Mouse (Mus musculus): Measurements from ENCODE around the gene Aknad1. TPM values are rescaled to one million over a fixed set of nuclear protein-coding genes. Genes with fewer than 3 reads are reported as not detected.
A peak's percentile ranks its signal among the peaks of the same experiment; 100 is the strongest.

The Aknad1 gene
- total RNA-seq, 2 experiments from 2014 or later, result not detected

DNA sequence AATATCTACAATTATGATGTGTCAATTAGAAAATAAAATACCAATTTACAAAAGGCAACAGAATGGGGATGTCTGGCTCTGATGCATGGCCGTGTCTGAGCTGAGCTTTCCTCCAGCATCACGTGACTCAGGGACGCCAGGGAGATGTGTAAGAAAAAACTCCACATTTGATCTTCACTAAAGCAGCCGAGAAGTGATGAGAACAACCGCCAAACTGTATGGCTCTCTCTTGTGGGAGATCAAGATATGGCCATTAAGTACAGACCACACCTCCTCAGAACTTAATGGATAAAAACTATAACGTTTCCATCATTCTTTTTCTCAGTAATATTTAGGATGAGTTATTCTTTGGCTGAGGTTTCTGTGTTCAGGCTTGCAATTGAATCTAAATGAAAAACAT, 11.6 kb downstream of the Aknad1 start:
- DNase-seq, result no peak

DNA sequence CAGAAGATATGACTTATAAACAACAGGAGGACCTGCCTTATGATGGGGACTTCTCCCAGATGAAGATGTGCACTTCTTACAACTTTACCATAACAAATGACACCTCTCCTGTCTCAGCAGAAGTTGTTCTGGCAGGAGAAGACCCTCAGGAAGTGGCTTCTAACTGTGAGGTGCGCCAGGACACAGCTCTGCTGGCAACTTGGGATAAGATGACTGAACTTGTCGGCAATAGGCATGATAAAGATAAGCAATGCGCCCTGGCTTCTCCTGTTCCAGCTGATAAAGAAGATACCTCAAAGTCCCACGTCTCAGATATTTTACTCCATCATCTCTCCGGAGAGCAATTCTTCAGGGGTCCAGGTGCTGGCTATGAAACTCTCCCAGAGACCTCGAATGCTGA, 12.2 kb downstream of the Aknad1 start:
- no peak for DNase-seq

DNA sequence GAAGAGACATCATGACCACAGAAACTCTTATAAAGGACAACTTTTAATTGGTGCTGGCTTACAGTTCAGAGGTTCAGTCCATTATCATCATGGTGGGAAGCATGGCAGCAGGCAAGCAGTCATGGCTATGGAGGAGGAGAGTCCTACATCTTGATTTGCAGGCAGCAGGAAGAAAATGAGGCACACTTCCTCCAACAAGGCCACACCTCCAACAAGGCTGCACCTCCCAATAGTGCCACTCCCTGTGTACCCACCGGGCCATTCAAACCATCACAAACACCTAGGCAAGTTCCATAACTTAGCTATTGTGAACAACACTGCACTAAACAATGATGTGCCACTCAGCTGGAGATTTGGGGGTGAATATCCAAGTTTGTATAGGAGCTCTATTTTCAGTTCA, 15.1 kb downstream of the Aknad1 start:
- no peak for DNase-seq

DNA sequence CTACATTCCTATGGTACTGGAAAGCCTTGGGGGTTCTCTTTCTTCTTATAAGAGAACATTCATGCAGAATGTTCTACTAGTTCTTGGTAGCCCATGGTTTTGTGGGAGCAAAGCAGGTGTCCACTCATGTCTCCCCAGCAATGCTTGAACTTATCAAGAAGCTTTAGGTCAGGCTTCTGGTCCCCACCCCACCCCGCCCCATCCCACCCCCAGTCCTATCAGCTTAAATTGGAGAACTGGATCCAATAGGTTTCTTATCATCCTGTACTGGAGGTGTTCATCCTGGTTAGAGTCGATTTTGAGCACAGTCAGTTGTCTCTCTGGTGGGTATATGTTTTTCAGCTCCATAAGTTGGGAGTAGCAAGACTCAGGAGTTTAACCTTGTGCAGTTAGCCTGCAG, 16.1 kb downstream of the Aknad1 start:
- no peak for DNase-seq

DNA sequence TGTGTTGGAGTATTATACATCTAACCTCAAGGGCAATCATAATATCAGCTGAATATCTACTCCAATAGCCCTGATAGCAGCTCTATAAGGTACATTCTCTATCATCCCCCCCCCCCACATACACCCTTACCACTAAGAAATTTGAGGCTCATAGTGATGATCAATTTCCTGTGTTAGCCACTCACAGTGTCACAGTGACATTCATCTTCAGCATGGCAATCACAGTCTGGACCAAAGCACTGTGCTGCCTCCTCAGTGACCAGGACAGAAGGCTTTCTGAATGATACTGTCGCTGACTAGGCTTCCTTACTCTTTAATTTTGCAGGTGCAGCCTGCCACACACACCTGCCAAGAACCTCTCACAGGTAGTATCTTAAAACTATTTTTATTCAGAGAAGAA, 16.7 kb downstream of the Aknad1 start:
- DNase-seq, result no peak

DNA sequence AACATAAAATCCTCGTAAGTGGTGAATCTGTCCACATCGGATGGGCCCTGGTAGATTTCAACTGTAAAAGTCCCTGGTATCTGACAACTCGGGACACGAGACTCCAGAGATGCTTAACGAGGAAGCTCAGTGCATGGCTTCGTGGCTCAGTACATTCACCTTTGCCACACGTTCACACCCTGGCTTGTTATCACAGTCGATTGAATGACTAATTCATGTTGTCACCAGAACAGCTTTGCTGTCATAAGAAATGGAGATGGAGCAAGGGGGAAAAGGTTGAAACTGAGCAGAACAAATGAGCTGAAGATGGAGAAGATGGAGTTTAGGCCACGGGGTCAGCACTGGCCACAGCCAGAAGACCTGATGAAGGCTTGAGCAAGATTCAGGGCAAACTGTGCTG, 18.1 kb downstream of the Aknad1 start:
- no peak for DNase-seq

DNA sequence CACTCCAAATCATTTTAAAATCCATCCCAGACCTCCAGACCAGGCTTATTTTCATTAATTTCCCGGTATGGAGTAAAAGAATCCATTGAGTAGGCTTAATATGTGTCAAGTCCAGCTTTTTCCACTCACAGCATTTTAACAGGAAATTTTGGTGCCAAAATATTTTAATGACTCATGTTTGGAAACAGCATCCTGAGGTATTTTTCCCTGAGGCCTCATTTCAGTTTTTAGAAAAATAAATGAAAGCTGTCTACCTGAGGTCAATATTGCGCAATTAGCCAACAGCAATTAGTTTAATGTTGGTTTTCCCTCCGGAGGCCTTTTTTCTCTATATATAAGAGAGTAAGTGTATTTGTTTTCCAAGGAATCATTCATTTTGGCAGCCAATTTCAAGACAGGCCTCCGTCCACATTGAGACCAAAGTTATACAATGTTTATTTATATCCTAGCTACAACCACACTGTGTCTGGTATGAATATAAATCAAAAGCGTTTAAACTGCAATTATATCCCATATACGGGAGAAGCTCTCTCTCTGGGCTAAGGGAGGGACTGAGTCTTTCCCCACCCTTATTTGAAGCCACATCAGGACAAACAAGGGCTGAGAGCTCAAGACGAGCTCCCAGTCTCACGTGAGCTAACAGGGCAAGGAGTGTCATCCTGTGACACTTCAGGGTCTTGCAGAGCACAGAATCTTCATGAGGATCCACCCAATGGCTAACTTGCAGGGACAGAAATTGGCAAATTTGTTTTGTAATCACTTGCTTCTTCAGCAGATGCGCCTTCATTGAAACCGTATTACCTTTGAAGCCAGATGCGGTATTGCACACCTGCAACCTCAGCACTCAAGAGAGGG, 20.3 kb downstream of the Aknad1 start:
- peak; percentile 23 to 40 for DNase-seq

DNA sequence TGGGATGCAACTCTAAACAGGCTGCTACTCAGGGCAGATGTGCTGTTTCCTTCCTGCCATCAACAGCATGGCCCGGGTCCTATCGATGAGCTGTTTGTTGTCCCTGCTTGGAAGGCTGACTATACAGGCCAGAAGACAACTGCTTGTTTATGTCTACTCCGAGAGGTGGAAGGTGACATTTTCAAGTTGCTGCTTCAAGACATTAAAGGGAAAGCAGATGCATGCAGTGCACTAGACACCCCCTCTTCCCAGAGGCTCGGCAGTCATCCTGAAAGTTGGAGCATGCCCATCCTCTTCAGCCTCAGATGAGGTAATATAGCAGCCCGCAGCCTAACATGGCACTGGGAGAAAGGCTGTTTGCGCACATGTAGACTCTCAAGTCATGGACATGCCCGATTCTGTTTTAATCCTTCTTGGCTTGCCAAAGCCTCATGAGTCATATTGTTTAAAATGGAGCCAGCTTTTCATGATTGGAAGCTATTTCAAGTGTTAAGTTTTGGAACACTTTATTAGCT, 23.2 kb downstream of the Aknad1 start:
- DNase-seq, result peak; percentile 50 to 62

DNA sequence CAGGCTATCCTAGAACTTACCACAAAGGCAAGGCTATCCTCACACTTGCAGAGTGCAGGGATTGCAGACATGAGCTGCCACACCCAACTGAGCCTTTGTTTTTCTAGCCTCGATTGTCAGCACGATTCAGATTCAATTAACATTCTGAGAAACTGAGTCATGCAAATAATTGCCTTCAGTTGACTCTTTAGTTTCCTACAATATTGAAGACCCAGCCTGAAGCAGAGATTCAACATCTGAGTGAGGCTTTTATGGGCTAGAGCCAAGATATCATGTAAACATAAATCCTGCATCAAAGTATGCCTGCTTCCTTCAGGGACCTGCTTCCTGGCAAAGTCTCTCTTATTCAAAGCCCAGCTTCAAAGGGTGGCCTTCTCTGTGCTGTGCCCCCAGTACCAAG, 24.2 kb downstream of the Aknad1 start:
- DNase-seq, result no peak

DNA sequence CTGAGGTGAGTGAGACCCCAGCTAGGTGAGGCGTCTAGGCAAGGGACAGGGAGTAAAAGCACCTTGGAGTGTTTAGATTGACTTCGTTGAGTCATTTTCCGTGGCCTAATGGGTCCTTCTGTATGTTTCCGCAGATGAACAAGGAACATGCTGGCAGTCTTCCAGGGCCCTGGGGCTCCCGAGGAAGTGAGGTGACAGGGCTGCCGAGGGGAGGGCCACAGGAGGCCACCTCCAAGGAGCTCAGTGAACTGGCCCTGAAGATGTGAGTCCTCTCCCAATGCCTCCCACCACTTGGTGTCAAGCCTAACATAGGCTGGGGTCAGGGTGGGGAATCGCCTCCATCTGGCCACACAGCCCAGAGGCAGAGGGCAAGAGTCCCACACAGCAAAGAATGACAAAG, 25.5 kb downstream of the Aknad1 start:
- no peak for DNase-seq

DNA sequence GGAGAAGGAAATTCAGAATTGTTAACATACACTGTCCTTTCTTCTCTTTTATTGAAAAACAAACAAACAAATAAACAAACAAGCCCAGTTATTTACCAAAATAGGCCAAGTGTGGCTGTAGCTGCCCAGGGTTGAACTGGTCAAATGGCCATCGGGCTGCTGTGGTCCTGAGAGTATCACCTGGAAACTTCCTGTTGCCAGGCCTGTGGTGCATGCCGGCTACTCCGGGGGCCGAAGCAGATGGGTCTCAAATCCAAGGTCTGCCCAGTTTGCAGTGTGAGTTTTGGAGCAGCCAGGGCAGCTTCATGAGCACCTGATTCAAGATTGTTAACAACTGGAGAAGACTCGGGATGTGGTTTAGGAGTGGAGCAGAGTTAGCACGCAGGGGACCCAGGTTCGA, 26.0 kb downstream of the Aknad1 start:
- DNase-seq, result no peak

DNA sequence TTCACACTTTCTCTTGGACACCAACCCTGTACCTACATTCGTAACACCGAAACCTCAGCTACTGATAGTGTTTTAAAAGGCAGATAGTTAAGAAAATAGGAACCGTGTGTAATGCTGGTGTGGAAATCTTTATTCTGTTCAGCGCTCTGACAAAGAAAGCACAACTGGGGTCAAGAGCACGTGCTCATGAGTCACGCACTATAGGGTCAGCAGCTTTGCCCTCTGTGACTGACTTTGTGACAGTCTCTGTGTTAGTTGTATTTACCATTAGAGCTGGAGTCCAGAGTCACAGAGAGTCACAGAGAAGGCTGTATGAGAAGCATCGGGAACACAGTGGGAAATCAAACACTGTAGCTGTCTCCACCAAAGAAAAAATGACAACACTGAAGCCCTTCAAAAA, 27.5 kb downstream of the Aknad1 start:
- DNase-seq, result no peak

DNA sequence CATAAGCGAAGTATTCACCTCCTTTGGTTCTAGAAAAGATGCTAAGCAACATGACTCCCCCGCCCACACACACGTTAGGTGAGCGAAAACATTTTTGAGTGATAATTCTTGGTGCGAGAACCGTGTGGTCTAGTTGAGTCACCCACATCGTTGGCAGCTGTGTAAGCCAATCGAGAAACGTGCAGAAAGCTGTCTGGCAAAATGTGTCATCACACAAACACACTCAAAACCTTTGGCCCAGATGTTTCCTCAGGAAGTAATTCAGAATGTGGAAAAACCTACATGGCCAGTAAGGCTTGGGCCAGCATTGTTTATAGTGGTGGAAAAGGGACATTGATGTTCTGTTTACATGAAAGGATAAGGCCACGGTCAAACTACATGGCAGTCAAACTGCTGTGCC, 28.0 kb downstream of the Aknad1 start:
- peak in 1 of 2 experiments; percentile 44 for DNase-seq

DNA sequence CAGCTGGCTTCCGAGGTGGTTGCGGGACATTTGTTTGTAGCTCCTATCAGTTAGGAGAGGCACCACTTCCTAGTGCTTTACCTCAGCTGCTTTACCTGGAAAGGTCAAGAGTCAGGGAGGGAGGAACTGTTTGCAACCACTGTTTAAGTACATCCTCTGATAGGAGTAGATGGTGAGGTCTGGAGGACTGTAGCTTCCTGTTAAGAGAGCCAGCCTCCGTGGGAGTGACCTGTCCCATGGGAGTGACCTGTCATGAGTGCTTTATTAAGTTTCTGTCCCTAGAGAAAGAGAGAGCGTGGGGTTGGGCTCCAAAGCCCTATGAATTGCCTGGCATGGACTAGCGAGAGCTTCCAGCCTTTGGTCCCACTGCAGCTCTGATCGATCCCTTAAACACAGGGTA, 30.1 kb downstream of the Aknad1 start:
- DNase-seq, result no peak

DNA sequence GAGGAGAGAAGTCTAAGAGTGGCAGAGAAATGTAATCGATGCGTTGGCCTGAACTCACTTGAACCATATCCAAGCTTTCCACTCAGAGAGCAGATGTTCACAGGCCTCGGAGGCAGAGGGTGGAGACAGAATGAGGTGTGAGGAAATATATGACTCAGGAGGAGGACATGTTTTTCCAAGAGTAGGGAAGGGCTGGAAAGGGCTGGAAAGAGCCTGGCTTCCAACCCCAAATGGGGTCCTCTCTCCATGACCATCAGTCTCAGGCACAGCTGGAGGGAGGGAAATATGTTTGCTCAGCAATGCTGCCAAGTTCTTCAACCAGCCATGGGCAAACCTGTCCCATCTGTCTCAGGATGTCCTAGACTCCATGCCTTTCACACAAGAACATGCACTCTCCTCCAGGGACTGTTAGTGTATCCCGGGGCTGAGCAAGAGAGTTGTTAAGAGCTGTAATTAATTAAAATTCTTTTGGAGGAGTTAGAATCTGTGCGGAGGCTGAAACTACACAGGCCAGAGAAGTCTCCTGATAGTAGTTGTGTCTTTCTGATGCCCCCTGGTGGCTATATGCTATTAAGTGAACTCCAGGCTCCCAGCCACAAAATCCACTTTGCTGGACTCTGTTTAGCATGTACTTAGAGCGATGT, 31.4 kb downstream of the Aknad1 start:
- peak; percentile 72 to 87 for DNase-seq

DNA sequence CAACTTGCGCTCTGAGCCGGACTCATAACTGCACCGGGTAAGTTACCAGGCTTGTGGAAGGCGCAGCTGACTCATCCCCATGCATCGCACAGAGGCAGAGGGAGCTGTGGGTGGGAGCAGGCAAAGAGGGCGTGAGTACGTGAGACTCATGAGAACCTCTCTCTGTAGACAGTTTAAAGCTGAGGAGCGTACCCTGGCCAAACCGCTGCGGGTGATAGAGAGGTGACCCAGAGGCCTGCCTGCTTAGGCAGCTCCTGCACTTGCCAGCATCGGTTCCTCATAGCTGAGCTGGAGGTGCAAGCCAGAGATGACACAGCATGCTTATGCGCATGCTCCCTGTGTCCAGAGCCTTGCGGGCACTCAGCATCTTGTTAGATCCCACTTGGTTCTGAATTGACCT, 32.8 kb downstream of the Aknad1 start:
- DNase-seq, result peak in 1 of 2 experiments; percentile 39

DNA sequence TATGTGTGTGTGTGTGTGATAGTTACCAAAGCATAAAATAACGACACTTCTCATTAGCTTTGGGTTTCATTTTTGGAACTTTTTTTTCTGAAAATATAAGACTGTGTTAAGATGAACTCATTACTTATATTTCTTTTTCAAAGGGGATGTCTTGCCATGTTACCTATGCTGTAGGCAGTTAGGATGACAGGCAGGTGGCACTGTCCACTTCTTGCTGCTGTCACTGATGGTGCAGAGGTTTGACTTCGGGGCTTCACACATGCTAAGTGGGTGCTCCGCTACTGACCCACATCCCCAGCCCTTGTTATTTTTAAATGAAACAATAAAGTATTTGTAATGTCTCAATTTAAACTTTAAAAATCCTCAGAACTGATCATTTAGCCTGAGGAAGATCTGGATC, 33.4 kb downstream of the Aknad1 start:
- DNase-seq, result no peak

DNA sequence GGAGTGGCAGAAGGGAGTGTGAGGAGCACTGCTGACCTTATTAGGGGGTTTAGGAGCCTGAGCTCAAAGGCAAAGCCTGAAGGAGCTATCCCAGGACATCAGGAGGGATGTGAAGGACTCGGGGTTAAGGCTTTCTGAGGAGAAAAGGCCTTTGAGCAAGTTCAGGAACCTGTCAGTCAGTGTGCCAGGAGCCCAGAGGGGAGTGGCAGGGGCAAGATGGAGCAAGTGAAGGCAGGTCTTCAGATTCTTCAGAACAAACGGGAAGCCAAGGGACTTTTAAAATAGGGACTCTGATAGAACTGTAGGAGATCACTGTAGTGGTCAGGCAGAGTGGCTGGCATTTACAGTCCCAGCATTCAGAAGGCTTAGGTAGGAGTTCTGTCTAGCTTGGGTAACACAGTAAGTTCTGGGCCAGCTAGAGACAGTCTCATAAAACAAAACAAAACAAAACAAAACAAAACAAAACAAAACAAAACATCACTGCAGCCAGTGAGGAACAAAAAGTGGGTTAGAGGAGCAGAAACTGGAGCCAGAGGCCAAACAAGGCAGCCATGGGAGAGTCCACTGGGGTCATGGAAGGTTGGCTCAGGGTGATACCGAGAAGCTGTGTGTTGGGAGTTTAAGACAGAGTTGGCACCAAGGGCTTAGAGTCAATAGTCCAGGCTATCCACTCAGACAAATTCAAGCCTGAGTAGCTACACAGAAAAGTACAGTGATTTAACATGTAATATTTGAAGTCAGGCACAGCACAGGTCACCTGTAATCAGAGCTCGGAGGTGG, 39.5 kb downstream of the Aknad1 start:
- no peak for DNase-seq

DNA sequence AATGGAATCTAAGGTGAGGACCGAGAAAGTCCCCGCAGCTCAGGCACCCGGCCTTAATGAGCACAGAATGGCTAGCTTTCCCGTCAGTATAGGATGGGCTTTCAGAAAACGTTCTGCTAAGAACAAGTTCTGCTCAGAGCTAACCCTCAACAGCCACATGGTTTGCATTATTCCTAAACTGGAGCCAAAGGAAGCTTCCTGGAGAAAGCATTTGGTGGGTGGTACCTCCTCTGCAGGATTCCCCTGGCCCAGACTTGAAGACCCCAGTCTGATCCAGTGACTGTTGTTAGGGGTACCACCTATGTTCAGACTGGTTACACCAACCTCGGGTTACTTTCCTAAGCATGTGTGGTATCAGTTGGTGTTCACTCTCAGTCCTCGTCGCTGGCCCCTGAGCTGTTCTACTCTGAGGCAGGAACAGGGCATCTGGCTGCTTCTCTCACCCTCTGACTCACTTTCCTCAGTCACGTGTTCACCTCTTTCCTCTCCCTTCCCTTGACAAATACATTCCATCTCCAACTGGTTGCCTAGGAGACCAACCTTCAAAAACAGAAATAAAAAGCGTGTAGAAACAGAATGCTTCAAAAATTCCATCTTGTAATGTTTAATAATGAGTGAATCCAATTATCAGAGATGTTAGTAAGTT, 41.9 kb downstream of the Aknad1 start:
- peak; percentile 68 to 83 for DNase-seq

DNA sequence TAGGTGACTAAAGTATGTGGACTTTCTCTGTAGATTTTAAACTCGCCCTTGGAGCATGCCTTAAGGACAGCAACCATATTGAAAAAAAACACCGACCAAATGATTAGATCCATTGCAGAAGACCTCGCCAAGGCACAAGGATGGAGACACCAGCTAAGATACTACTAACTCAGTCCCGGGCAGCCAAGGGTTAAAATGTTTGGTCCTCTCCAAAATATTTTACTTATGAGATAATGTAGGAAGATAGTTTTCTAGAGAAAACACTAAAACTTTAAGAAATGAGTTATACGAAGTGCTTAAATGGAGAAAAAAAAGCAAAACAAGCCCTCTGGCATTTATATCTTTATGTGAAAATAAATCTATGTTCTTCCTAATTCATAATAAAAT, 42.4 kb downstream of the Aknad1 start:
- DNase-seq, result peak in 1 of 2 experiments; percentile 40

DNA sequence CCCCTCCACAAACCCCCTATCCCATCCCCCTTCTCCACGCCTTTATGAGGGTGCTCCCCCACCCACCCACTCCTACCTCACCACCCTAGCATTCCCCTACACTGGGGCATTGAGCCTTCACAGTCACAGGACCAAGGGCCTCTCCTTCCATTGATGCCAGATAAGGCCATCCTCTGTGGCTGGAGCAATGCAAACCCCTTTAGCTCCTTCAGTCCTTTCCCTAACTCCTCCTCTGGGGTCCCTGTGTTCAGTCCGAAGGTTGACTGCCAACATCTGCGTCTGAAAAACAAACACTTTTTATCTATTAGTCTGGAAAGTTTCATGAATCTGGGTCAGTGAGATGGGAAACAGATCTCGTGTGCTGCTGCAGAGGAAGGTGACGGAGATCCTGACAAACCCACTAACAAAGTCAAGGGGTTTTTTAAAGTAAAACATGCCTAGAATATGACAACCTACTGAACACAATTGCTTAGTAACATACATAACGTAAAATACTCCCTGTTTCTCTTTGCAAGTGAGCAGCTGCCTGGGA, 43.0 kb downstream of the Aknad1 start:
- DNase-seq, result peak in 1 of 2 experiments; percentile 32

DNA sequence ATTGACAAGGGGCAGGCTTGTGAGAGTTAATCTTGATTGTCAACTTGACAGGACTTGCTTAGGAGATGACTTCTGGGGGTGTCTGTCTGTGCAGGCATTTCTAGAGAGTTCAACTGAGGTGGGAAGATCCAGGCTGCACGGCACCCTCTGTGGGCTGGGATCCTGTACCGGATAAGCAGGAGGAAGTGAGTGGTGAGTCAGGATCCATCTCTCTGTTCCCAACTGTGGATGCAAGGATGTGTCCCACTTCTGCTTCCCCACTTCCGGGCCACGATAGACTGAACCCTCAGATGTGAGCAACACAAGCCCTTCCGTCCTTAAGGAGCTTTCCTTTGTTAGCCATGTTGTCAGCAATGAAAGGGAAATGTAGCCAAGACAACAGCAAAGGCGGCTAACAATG, 47.1 kb downstream of the Aknad1 start:
- DNase-seq, result no peak
